Mouse (Mus musculus): Measurements from ENCODE around the gene D1Pas1. TPM values are rescaled to one million over a fixed set of nuclear protein-coding genes. Genes with fewer than 3 reads are reported as not detected.

The D1Pas1 gene
- total RNA-seq, 4 experiments from 2014 or later = not detected

DNA sequence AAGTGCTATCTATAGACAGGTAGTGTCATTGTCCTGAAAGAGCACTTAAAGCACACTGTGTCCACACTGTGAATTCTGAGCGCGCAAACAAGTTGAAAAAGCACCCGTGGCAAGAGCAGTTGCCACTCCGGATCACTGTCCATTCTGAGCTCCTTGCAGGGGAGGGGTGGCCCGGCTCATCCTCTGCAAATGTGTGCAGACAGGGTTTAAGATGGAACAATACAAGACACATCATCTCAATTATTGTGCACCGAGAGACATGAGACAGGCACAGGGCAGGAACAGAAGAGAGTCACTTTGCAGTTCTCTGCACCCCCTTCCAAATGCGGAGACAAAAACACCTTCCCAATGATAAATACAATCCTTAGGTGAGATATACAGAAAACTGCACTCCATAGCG lies 19.3 kb downstream of the D1Pas1 start:
- DNase-seq (ENCODE audit: low spot score in 2 of 2) = no peak

- DNase-seq (ENCODE audit: low spot score in 2 of 2) = no peak
These were observed 21.1 kb downstream of the D1Pas1 start for GRCm38 (mm10) chr1:186988281-186988682.

DNA sequence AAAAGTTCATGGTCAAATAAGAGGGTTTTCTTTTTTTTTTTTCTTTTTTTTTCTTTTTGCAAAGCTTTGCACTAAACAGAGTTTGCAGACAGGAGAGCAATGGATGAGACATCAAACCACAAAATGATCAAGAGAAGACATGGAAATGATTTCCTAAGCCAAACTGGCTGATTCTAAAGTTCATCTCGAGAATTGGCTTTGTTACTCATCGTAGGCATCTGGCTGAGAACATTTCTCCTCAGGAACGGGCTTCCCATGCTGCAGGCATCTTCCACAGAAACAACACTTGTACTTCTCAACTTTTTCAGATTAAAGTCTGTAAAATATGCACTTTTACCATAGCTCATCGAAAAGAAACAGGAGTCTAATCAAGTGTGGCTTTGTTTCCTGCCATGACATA lies 21.6 kb downstream of the D1Pas1 start:
- DNase-seq (ENCODE audit: low spot score in 2 of 2) = no peak

DNA sequence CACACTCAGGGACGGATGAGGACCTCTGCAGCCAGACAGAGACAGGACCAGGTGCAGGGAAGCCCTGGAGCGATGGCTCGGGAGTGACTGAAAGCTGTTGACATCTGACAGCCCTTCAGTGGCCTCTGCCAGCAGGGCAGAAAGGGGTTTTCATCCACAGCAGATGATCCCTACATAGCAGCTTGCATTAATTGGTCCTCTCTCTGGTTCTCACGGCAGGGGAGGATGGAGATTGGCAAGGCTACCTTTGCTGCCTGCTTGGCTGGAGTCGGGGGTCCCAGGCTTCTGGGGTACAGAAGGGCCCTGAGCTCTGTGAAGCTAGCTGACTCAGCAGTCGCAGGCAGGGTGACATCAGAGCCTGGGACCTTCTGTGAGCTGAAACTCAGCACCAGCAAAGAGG lies 24.3 kb downstream of the D1Pas1 start:
- no peak for DNase-seq (ENCODE audit: low spot score in 2 of 2)

DNA sequence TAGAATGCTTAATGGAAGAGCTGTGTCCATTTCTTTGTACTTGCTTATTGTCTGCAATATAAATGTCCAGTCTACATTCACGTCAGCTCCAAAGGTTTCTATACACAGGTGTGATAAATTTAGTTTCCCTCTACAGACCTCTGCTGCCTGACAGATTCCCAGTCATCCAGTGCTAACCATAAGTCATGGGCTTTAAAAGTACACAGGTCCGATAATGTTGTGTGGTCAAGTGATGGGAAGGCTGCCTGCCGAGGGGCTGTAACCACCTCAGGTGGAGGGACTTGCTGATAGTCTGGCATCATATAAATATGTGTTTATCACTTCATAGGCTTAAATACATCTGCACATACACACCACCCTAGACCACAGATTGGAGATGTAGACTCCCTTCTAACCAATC lies 24.9 kb downstream of the D1Pas1 start:
- DNase-seq (ENCODE audit: low spot score in 2 of 2) = no peak

- DNase-seq (ENCODE audit: low spot score in 2 of 2) = no peak
These were observed 30.5 kb downstream of the D1Pas1 start for GRCm38 (mm10) chr1:186997596-186998304.

DNA sequence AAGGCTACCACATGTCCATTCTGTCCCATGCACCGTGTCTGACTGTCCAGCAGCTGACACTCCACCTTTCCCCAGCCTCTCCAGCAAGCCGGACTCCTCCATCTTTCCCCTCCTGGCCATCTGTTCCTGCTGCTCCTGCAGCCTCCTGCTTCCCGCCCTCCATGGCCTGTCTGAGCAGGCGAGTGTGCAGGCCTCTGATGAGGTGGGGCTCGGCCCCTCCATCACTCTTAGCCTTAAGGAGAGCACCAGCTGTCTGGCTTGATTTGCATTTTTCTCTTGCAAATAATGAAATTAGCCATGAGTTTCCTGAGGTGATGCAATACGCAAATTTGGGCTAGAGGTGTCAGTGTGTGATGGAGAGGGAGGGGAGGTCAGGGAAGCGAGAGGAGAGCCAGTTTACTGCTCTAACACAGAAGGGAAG lies 36.2 kb downstream of the D1Pas1 start:
- no peak for DNase-seq (ENCODE audit: low spot score in 2 of 2)

- no peak for DNase-seq (ENCODE audit: low spot score in 2 of 2)
These were observed 37.1 kb downstream of the D1Pas1 start for GRCm38 (mm10) chr1:187004306-187004705.

DNA sequence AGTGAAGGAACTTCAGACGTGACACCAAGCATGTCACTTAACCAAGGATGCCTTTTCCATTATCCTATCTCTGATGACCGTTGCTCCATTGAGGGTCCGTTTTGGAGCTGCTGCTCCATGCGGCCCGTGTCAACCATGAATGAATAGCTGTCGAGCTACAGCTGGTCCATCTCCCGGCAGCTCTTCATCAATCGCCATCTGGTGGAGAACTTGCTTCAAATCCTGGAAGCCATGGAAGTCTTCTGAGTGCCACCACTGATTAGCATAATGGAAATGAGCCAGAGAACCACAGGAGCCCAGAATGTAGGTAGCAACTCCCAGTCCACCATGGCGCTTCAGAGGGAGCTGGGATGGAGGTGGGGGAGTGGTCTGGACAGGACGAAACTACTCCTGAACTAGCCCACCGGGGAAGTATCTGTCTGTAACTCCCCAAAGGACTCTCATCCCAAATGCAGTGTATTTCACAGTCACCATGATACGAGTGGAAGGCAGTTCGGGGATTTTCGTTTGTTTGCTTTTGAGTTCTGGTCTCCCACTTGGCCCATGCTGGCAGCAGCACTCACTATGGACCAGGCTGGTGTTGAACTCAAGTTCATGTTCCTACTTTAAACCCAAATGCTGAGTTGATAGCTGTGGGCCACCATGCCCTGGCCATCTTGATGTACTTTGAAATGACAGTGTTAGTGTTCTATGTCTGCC lies 39.2 kb downstream of the D1Pas1 start:
- DNase-seq (ENCODE audit: low spot score in 2 of 2) = no peak

GRCm38 (mm10) chr1:187008236-187008635 lies 41.0 kb downstream of the D1Pas1 start:
- DNase-seq (ENCODE audit: low spot score in 2 of 2) = no peak

GRCm38 (mm10) chr1:187010071-187010470 lies 42.9 kb downstream of the D1Pas1 start:
- no peak for DNase-seq (ENCODE audit: low spot score in 2 of 2)

DNA sequence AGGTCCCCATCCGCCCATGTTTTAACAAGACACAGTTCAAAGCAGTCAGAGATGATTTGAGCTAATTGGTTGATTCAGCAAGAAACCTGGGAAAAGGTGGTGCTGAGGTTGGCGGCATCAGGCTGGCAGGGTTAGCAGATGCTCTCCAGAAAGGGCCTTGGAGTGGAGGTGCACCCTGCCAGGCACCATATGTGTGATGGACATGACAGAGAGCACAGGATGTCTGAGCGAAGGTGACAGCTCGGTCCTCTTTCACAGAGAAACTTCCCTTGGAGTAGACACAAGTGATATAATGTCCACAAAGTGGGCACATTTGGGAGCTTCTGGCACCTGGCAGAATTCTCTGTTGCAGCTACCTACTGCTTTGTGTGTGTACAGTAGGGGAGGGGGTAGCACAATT lies 44.4 kb downstream of the D1Pas1 start:
- DNase-seq (ENCODE audit: low spot score in 2 of 2) = no peak

- no peak for DNase-seq (ENCODE audit: low spot score in 2 of 2)
These were observed 46.9 kb downstream of the D1Pas1 start for GRCm38 (mm10) chr1:187014141-187014540.

DNA sequence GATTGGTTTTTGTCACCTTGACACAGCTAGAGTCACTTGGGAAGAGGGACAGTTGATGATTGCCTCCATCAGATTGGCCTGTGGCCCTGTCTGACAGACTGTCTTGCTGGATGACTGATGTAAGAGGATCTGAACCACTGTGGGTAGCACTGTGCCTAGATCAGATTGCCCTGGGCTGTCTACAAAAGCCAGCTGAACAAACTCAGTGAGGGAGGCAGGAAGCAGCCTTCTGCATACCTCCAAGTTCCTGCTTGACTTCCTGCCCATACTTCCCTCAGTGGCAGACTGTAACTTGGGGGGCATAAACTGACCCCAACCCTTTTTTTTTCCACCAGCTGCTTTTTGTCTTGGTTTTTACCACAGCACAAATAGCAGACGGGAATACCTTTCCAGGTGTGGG lies 48.5 kb downstream of the D1Pas1 start:
- no peak for DNase-seq (ENCODE audit: low spot score in 2 of 2)

DNA sequence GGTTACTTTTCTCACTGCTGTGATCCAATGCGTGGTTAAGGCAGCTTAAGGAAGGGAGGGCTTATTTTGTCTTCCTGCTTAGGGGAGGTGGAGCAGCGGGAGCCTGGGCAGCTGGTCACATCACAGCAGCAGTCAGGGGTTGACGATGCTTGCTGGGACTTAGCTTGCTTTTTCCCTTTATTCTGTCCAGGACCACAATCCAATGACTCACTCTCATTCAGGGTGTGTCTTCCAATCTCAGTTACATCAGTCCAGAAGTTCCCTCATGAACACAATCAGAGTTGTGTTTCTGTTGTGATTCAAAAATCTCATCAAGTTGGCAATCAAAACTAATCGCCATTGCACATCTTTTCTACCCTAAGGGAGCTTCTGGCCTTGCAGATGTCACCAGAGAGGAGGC lies 48.9 kb downstream of the D1Pas1 start:
- no peak for DNase-seq (ENCODE audit: low spot score in 2 of 2)

GRCm38 (mm10) chr1:187020011-187020410 lies 52.8 kb downstream of the D1Pas1 start:
- DNase-seq (ENCODE audit: low spot score in 2 of 2) = no peak

Other genes starting within 250 kb of the D1Pas1 start
- gene Rrp15, start 218.1 kb upstream of the D1Pas1 start, total RNA-seq (2022) = 10 to 100 TPM; 11.0 to 20.0 (median 15.5) TPM
- 1 to 10 TPM in 2 of 4 experiments, under 1 TPM in 2; 0.70 to 1.6 (median 0.97) TPM for gene Spata17, start 248.0 kb downstream of the D1Pas1 start, total RNA-seq (2022)
- 10 to 100 TPM; 21.1 to 22.7 (median 22.1) TPM for gene Gpatch2, start 248.1 kb downstream of the D1Pas1 start, total RNA-seq (2022)